Mouse (Mus musculus) liver, embryonic 16.5 days (tissue): ENCODE data around the gene Fbxo9. TPM values are rescaled to one million over a fixed set of nuclear protein-coding genes. Genes with fewer than 3 reads are reported as not detected.
"Not testable (repeated sequence)": the region's sequence is repeated elsewhere in the genome, so short reads cannot be mapped to it uniquely, and the experiment has no call there.

Source experiments
- ATAC-seq: fragments of 200-750 bp; cut with Nextera tagmentation; 2 replicates; pipeline ENCODE4 v1.8.0; 2017; ENCODE audit warnings: low read depth, mild to moderate bottlenecking, moderate number of reproducible peaks, moderate library complexity
- H3K27ac ChIP-seq: fragments of 300-500 bp; sonication (generic); 2 replicates; pipeline ENCODE4 v1.5.1; 2014; ENCODE audit warnings: mild to moderate bottlenecking, low read length
- H3K27me3 ChIP-seq: fragments of 300-500 bp; sonication (generic); 2 replicates; pipeline ENCODE4 v1.6.1; 2014; ENCODE audit warnings: low read depth, low read length, mixed read lengths; ENCODE audit not compliant: control insufficient read depth, insufficient read depth
- H3K36me3 ChIP-seq: fragments of 300-500 bp; sonication (generic); 2 replicates; pipeline ENCODE4 v1.6.1; 2014; ENCODE audit warnings: mild to moderate bottlenecking; ENCODE audit not compliant: control insufficient read depth, insufficient read depth
- H3K4me1 ChIP-seq: fragments of 300-500 bp; sonication (generic); 2 replicates; pipeline ENCODE4 v1.6.1; 2014; ENCODE audit warnings: low read depth, low read length, mixed read lengths; ENCODE audit not compliant: control insufficient read depth
- H3K4me2 ChIP-seq: fragments of 300-500 bp; sonication (generic); 2 replicates; pipeline ENCODE4 v1.6.1; 2014; ENCODE audit warnings: low read depth, low read length, mixed read lengths
- H3K4me3 ChIP-seq: fragments of 300-500 bp; sonication (generic); 2 replicates; pipeline ENCODE4 v1.5.1; 2014; ENCODE audit warnings: low read depth, mild to moderate bottlenecking, low read length
- H3K9ac ChIP-seq: fragments of 300-500 bp; sonication (generic); 2 replicates; pipeline ENCODE4 v1.6.1; 2014; ENCODE audit warnings: low read depth, low read length
- H3K9me3 ChIP-seq: fragments of 300-500 bp; sonication (generic); replicated peaks from 2 replicates; pipeline ENCODE4 v1.6.1; 2016; ENCODE audit warnings: low read length; ENCODE audit not compliant: control insufficient read depth
- WGBS: fragments of 180-500 bp; shearing (Covaris S2); extraction: QIAGEN DNeasy Blood & Tissue Kit; methylation state at CpG from one replicate; pipeline ENCODE4 v1.1.7; 2014; ENCODE audit not compliant: insufficient replicate concordance; 5-methylcytosine and 5-hydroxymethylcytosine counted together
- polyA plus RNA-seq: library from polyadenylated mRNA; unstranded; fragments of >200 nt; fragmentation: Nextera tagmentation; extraction: Ambion mirVana; gene quantifications from 2 replicates; pipeline ENCODE4 v1.2.1, GENCODE M21; 2015

The Fbxo9 gene
- polyA plus RNA-seq, 1 experiment from 2014 or later = 65.3 TPM

GRCm38 (mm10) chr9:78088521-78088920 lies 20.3 kb downstream of the Fbxo9 start:
- no peak overlapping the region for H3K9ac ChIP-seq
- H3K27me3 ChIP-seq = no peaks in the 10 kb centered on the region
- H3K27ac ChIP-seq = no peak overlapping the region
- no peaks in the 10 kb centered on the region for H3K4me1 ChIP-seq
- H3K36me3 ChIP-seq = peaks cover 58% of the 10 kb centered on the region
- WGBS = 74% methylated on average over 4 of the region's 4 CpGs
- no peak for ATAC-seq
- H3K9me3 ChIP-seq = no peaks in the 10 kb centered on the region
- no peak overlapping the region for H3K4me3 ChIP-seq
- H3K4me2 ChIP-seq = no peak overlapping the region

- Histone ChIP-seq H3K9ac (no peak overlapping the region), H3K9me3 (no peaks in the 10 kb centered on the region), H3K4me1 (no peaks in the 10 kb centered on the region), H3K27ac (no peak overlapping the region), H3K36me3 (peaks cover 55% of the 10 kb centered on the region), H3K4me2 (no peak overlapping the region), H3K4me3 (no peak overlapping the region), H3K27me3 (no peaks in the 10 kb centered on the region)
- ATAC-seq = no peak
- WGBS = 85% methylated on average over 9 of the region's 9 CpGs
Measured at GRCm38 (mm10) chr9:78087751-78088150, 21.1 kb downstream of the Fbxo9 start.

DNA sequence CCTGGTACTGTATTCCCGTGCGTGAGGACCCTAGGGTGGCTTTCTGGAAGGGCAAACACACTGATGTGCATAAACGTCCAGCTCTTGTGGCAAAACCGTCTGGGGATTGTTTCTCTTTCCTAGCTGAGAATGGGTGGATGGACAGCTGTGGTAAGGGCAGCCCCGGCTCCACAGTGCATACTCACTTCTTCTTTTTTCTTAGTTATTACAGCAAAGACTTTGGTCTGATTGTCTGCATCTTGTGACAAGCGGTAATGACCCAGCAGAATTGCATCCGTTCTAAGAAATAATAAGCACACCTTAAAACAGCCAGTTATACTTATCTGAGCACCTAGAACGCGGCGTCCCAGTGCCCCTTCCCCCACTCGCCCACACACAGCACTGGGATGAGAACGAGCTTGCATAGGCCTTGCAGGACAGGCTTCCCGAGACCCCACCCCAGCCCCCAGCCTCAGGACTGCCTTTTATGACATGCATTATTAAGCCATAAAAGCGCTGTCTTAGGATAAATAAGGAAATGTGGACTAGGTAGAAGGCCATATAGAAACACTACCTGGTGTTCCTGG lies 23.1 kb downstream of the Fbxo9 start:
- 70% methylated on average over 14 of the region's 14 CpGs for WGBS
- no peak for ATAC-seq
- H3K4me3 ChIP-seq = no peak overlapping the region
- H3K4me1 ChIP-seq = no peaks in the 10 kb centered on the region
- no peak overlapping the region for H3K4me2 ChIP-seq
- H3K9ac ChIP-seq = no peak overlapping the region
- H3K36me3 ChIP-seq = peaks cover 58% of the 10 kb centered on the region
- no peaks in the 10 kb centered on the region for H3K9me3 ChIP-seq
- no peaks in the 10 kb centered on the region for H3K27me3 ChIP-seq
- H3K27ac ChIP-seq = no peak overlapping the region

- H3K36me3 ChIP-seq = peaks cover 61% of the 10 kb centered on the region
- no peaks in the 10 kb centered on the region for H3K9me3 ChIP-seq
- no peak overlapping the region for H3K4me2 ChIP-seq
- H3K4me3 ChIP-seq = no peak overlapping the region
- no peak for ATAC-seq
- H3K27ac ChIP-seq = no peak overlapping the region
- H3K4me1 ChIP-seq = no peaks in the 10 kb centered on the region
- no peak overlapping the region for H3K9ac ChIP-seq
- H3K27me3 ChIP-seq = no peaks in the 10 kb centered on the region
- WGBS = 87% methylated on average over 4 of the region's 4 CpGs
Measured at GRCm38 (mm10) chr9:78084341-78084740, 24.5 kb downstream of the Fbxo9 start.

GRCm38 (mm10) chr9:78081835-78082234 lies 27.0 kb downstream of the Fbxo9 start:
- 87% methylated on average over 7 of the region's 7 CpGs for WGBS
- H3K4me2 ChIP-seq = no peak overlapping the region
- H3K4me3 ChIP-seq = no peak overlapping the region
- H3K27ac ChIP-seq = no peak overlapping the region
- H3K4me1 ChIP-seq = no peaks in the 10 kb centered on the region
- no peak overlapping the region for H3K9ac ChIP-seq
- H3K9me3 ChIP-seq = no peaks in the 10 kb centered on the region
- H3K36me3 ChIP-seq = peaks cover 50% of the 10 kb centered on the region
- no peaks in the 10 kb centered on the region for H3K27me3 ChIP-seq
- no peak for ATAC-seq

DNA sequence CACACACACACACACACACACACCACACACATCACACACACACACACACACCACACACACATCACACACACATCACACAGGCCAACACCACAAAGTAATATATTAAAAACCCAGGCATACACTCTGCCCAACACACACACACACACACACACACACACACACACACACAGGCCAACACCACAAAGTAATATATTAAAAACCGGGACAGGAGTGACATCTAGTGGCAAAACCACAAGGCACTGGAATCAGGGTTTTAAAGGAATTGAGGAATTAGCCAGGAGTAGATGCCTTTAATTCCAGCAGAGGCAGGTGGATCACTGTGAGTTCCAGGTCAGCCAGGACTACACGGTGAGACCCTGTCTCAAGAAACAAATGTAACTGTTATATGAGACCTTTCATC lies 30.6 kb downstream of the Fbxo9 start:
- H3K27ac ChIP-seq = no peak overlapping the region
- H3K4me3 ChIP-seq = no peak overlapping the region
- peaks cover 15% of the 10 kb centered on the region for H3K36me3 ChIP-seq
- H3K27me3 ChIP-seq = no peaks in the 10 kb centered on the region
- no peak for ATAC-seq
- no peak overlapping the region for H3K9ac ChIP-seq
- no peaks in the 10 kb centered on the region for H3K4me1 ChIP-seq
- no peaks in the 10 kb centered on the region for H3K9me3 ChIP-seq
- no peak overlapping the region for H3K4me2 ChIP-seq
- 27% methylated on average over 2 of the region's 2 CpGs for WGBS

GRCm38 (mm10) chr9:78075256-78075655 lies 33.6 kb downstream of the Fbxo9 start:
- Histone ChIP-seq H3K27me3 (no peaks in the 10 kb centered on the region), H3K4me2 (no peak overlapping the region), H3K9me3 (no peaks in the 10 kb centered on the region), H3K9ac (no peak overlapping the region), H3K4me3 (no peak overlapping the region), H3K27ac (no peak overlapping the region), H3K36me3 (no peaks in the 10 kb centered on the region), H3K4me1 (no peaks in the 10 kb centered on the region)
- 68% methylated on average over 3 of the region's 3 CpGs for WGBS
- no peak for ATAC-seq

- no peak for ATAC-seq
- no peak overlapping the region for H3K4me3 ChIP-seq
- H3K4me2 ChIP-seq = no peak overlapping the region
- H3K36me3 ChIP-seq = no peaks in the 10 kb centered on the region
- no peaks in the 10 kb centered on the region for H3K4me1 ChIP-seq
- H3K27ac ChIP-seq = no peak overlapping the region
- H3K27me3 ChIP-seq = no peaks in the 10 kb centered on the region
- no peaks in the 10 kb centered on the region for H3K9me3 ChIP-seq
- no peak overlapping the region for H3K9ac ChIP-seq
- WGBS = 70% methylated on average over 13 of the region's 13 CpGs
Measured at GRCm38 (mm10) chr9:78073713-78074340, 35.0 kb downstream of the Fbxo9 start.

DNA sequence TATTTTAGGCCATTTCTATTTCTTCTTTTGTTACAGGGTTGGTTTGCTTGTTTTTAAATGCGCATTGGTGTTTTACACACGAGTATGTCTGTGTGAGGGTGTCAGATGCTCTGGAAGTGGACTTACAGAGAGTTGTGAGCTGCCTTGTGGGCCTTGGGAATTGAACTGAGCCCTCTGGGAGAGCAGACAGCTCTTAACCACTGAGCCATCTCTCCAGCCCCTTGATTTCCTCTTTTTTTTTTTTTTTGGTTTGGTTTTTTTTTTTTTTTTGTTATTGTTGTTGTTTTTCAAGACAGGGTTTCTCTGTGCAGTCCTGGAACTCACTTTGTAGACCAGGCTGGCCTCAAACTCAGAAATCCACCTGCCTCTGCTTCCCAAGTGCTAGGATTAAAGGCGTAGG lies 35.6 kb downstream of the Fbxo9 start:
- H3K4me2 ChIP-seq, H3K27me3 ChIP-seq, H3K9me3 ChIP-seq, ATAC-seq, H3K27ac ChIP-seq, H3K36me3 ChIP-seq, H3K4me3 ChIP-seq, H3K4me1 ChIP-seq, H3K9ac ChIP-seq: not testable (repeated sequence)
- WGBS = 69% methylated on average over 3 of the region's 3 CpGs
